Mouse (Mus musculus) embryonic stem cell, embryonic (primary cell): Measurements from ENCODE around the gene Cpm.

Source experiments
- CTCF ChIA-PET, 4 experiments: fragments of 300-600 bp in 2 of 4; fragments of 350-600 bp in 2 of 4; sonication (Branson Sonifier 250); formaldehyde crosslinking; loops; one replicate each; lab custom pipeline; 2022; ENCODE audit warnings: inconsistent platforms in 2 of 4; lab: Charles Lee
- POLR2A ChIA-PET, 4 experiments: fragments of 300-600 bp in 2 of 4; fragments of 350-600 bp in 2 of 4; sonication (Branson Sonifier 250); formaldehyde crosslinking; loops; one replicate each; lab custom pipeline; 2022; ENCODE audit warnings: antibody characterized with exemption in 4 of 4, inconsistent platforms in 1 of 4; lab: Charles Lee

The Cpm gene

DNA sequence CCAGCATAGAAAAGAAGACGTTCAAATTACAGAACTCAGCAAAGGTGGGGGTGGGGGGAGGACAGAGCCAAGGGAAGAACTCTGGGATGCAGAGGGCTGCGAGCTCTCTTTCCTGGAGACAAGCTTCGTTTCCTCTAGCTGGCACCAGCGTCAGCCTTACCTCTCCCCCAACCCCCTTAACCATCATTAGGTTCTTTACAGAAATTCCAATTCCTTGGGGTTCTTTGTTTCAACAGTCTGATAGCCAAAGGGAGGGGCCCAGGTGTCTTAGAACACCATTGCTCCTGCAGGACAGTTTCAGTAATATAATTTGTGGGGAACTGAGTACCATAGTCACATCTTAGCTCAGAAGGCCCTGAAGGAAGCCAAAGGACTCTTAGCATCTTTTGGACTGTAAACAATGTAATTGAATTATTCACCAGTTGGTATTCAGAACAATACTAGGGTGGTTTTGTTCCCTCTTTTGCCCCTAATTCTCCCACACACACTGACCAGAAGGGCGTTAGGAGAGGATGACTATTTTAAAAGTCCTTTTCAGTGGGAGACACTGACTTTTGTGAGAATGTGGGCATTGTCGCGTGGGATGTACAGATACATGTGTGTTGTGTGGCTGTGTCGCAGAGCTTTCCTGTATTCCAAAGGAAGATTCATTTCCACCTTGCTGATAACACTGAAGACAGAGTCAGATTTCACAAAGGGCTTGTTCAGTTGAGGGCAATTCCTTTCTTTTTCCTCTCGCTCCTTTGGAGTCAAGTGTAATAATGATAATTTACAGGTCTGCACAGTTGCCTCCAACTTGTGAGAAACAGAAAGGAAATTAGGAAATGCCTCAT, 8.7 kb downstream of the Cpm start:
- ChIA-PET CTCF (interaction anchor here (0.7 to 2.2 kb wide), 8 partner anchors 9 to 183 kb away, joined by 3 to 10 read pairs (median 4); partner anchors contain the start of gene Cpm (in 1 of the 4)), POLR2A (interaction anchor here in 2 of 4 experiments (0.7 to 1.1 kb wide), 3 partner anchors 8 to 25 kb away, joined by 3 to 4 read pairs (median 3); no protein-coding TSS in a partner anchor)

DNA sequence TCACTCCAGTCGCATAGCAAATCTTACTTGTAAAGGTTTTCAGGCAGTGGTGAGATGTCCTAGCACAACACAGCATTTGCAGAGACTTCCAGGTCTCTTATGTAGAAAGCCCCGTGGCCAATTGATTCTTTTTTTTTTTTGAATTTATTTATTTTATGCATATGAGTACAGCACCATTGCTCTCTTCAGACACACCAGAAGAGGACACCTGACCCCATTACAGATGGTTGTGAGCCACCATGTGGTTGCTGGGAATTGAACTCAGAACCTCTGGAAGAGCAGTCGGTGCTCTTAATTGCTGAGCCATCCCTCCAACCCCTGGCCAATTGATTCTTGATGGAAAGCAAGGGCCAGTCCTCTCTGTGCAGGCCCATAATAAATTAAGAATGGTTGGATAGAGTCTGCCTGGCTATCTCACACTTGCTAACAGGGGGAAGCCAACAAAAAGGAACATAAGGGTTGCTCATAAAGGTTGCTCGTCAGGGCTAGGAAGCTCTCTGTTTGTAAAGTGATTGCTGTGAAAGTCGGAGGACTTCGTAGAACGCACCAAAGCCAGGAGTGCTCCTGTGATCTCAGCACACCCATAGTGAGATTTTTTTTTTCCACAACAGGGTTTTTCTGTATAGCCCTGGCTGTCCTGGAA, 9.4 kb downstream of the Cpm start:
- ChIA-PET POLR2A (interaction anchor here in 3 of 4 experiments (0.9 to 1.9 kb wide), 6 partner anchors 9 to 495 kb away, joined by 3 to 17 read pairs (median 4); partner anchors contain the start of gene Cpm (in 2 of the 3)), CTCF (interaction anchor here in 2 of 4 experiments (1.2 to 2.2 kb wide), 4 partner anchors 9 to 184 kb away, joined by 4 to 6 read pairs (median 6); partner anchors contain the start of gene Cpm (in 2 of the 2))

DNA sequence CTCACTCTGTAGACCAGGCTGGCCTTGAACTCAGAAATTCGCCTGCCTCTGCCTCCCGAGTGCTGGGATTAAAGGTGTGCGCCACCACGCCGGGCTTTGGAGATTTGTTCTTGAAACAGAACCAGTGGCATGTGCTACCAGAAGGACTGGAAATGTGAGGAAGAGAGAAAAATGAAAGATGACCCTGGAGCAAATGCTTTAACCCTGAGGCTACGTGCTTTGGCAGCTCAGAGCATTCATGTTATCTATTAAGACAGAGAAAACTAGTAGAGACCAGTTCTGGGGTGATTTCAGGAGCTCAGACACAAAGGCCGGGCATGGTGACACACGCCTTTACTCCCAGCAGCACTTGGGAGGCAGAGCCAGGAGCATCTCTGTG, 9.9 kb downstream of the Cpm start:
- CTCF ChIA-PET = interaction anchor here in 3 of 4 experiments (0.6 to 2.2 kb wide), 4 partner anchors 10 to 193 kb away, joined by 4 to 6 read pairs (median 5); partner anchors contain the start of gene Cpm (in 2 of the 3)
- POLR2A ChIA-PET = interaction anchor here in 3 of 4 experiments (0.6 to 1.9 kb wide), 13 partner anchors 10 to 503 kb away, joined by 3 to 17 read pairs (median 4); partner anchors contain the start of genes Cpm (in 2 of the 3) and Mdm1 (in 1 of the 3)

DNA sequence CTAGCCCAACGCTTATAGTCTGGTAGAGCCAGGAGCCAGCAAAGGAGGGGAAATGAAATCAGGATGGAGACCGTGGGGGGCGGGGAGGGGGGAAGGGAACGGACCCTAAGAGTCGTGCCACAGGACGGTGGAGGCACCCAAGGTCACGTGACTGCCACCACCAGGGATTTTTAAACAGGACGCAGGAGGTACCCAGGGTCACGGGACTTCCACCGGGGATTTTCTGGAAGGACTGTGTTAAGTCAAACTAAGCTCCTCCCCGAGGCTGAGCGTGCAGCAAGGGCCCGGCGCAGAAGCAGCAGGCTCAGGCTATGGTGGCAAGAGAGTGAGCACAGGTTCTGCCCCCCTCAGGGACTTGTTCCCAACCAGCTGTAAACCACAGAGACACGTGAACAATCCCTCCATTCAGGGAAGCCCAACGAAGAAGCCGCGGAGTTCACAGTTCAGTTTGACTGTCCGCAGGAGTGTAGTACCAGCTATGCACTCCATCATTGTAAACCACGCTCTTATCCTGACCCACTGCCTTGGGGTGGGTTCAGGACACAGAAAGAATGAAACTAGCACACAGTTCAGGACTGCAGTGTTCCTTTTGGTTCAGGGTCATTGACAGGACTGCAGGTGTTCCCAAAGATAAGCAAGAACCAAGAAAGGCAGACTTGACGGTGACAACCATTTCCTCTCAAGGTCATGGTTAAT, 10.7 kb downstream of the Cpm start:
- CTCF ChIA-PET = interaction anchor here (0.6 to 2.2 kb wide), 7 partner anchors 11 to 193 kb away, joined by 3 to 6 read pairs (median 4); partner anchors contain the start of gene Cpm (in 2 of the 4)
- POLR2A ChIA-PET = interaction anchor here (0.6 to 1.9 kb wide), 20 partner anchors 8 to 720 kb away, joined by 3 to 17 read pairs (median 4); partner anchors contain the start of genes Cpm (in 2 of the 4) and Mdm1 (in 1 of the 4)

DNA sequence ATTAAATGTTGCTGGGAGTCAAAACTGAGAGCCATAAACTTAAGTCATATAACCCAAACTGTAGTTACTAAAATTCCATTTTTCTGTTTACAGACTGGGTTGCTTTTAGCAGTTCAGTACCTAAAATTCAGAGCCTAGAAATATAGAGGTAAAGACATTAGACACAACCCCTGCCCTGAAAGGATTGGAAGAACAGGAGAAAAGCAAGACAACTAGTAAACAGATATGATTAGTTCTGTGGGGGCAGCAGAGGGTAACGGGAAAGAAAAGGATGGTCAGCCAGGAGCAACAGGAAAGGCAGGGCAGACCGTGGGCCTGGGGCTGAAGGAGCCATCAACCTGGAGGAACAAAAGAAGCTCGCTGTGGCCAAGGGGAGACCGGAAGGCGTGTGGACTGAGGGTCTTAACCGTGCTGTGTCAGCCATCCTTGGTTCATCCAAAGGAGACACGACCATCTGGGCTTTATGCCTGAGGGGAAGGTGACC, 11.3 kb downstream of the Cpm start:
- CTCF ChIA-PET = interaction anchor here in 2 of 4 experiments (0.6 to 1.6 kb wide), 2 partner anchors 11 to 125 kb away, joined by 3 to 6 read pairs; partner anchors contain the start of gene Cpm (in 1 of the 2)
- POLR2A ChIA-PET = interaction anchor here in 3 of 4 experiments (0.6 to 1.9 kb wide), 11 partner anchors 7 to 720 kb away, joined by 3 to 17 read pairs (median 4); partner anchors contain the start of gene Cpm (in 2 of the 3)

DNA sequence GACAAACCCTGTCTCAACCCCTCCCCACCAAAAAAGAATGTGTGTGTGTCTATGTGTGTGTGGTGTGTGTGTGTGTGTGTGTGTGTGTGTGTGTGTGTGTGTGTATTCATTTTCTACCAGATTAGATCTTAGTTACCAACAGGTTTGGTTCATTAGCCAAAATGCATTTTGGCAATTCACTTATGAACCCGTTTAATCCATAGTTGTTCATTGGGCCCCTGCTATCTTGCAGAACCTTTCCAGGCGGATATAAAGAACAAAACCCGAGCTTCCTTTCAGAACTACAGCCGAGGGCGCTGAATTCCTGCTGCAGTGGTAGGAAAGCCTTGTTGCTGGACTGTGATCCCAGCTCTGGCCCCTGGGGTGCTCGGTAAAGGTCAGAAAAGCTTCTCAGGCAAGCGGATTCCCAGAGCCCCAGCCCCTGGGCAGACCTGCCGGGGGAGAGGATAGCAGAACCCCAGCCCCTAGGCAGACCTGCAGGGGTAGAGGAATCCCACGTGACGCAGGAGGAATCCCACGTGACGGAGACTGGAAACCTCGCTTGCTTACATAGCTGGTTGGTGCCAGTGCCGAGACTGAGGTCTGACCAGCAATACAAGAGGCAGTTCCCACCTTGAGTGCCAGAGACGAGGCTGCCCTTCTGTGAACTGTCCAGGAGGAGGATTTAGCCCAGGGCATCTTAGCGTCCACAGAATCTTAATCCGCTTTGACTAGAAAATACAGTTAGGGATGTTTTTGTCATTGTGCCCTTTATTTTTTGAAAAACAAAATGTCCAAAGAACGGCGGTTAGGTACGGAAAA, 12.3 kb downstream of the Cpm start:
- ChIA-PET POLR2A (interaction anchor here in 2 of 4 experiments (0.7 to 1.5 kb wide), 5 partner anchors 12 to 1401 kb away, joined by 3 to 5 read pairs (median 3); partner anchors contain the start of gene Cpm (in 1 of the 2)), CTCF (interaction anchor here in 1 of 4 experiments (0.6 kb wide), 1 partner anchor 489 kb away, joined by 3 read pairs; no protein-coding TSS in a partner anchor)

DNA sequence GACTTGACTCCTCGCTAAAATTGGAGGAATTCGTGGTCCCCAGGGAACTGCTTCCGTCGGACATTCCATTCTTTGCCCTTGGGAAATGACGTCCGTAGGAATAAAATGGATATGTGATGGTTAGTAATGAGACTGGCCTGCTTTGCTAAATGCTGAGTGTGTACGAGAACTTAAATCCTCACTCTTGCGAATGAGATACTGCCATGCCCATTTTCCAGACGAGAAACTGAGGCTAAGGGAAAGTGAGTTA, 12.8 kb downstream of the Cpm start:
- CTCF ChIA-PET = interaction anchor here in 1 of 4 experiments (0.6 kb wide), 1 partner anchor 490 kb away, joined by 3 read pairs; no protein-coding TSS in a partner anchor
- POLR2A ChIA-PET = interaction anchor here in 2 of 4 experiments (0.7 to 1.5 kb wide), 5 partner anchors 13 to 67 kb away, joined by 3 to 5 read pairs (median 3); partner anchors contain the start of gene Cpm (in 1 of the 2)

DNA sequence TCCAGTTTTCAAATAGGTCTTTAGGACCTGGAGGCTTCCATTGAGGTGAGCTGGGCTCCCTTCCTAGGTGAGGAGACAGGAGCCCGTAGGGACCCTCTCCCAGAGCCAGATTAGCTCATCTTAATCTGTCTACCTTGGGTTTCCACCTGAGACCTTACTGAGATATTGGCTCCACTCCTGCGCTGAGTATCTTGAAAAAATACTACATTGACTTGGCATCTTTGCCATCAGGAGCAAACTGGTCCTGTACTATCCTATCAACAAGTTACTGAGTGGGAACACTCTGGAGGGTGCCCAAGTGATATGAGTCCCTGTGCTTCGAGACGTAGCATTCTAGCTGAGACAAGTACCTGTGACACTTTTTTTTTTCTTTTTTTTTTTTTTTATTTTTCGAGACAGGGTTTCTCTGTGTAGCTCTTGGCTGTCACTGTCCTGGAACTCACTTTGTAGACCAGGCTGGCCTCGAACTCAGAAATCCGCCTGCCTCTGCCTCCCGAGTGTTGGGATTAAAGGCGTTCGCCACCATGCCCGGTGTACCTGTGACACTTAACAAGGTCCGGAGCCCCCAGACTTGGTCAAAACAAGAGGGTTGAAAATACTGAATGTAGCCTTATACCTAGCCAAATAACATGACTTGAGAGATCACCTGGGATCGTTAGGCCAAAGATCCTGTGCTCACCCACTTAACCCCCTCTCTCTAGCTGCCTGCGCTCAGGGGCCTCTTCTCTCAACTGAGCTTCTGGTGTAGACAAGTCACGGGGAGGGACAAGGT, 13.4 kb downstream of the Cpm start:
- ChIA-PET POLR2A (interaction anchor here in 3 of 4 experiments (0.6 to 1.5 kb wide), 7 partner anchors 20 to 67 kb away, joined by 3 to 4 read pairs (median 3); no protein-coding TSS in a partner anchor), CTCF (interaction anchor here in 1 of 4 experiments (0.6 to 1.2 kb wide), 2 partner anchors 88 to 127 kb away, joined by 3 to 4 read pairs; no protein-coding TSS in a partner anchor)

DNA sequence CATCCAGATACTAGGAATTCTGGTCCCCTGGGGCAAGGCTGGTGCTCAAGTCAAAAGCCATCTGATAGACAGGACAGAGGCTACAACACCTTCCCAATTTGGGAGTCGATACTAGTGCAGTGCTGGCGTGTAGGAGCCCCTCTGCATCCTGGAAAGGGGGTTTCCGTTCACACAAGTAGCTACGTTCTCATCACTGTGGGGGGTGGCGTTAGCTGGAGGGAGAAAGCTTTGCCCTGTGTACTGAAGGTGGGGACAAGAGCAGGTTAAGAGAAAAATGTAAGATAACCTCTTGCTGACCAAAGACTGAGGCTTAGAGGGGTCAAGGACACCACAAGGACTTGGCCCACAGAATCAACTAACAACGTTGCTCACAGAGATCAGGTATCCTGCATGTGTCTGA, 14.0 kb downstream of the Cpm start:
- ChIA-PET CTCF (interaction anchor here in 1 of 4 experiments (0.6 to 1.2 kb wide), 2 partner anchors 88 to 128 kb away, joined by 3 to 4 read pairs; no protein-coding TSS in a partner anchor), POLR2A (interaction anchor here in 3 of 4 experiments (0.6 to 1.5 kb wide), 6 partner anchors 19 to 68 kb away, joined by 3 to 4 read pairs (median 3); no protein-coding TSS in a partner anchor)

DNA sequence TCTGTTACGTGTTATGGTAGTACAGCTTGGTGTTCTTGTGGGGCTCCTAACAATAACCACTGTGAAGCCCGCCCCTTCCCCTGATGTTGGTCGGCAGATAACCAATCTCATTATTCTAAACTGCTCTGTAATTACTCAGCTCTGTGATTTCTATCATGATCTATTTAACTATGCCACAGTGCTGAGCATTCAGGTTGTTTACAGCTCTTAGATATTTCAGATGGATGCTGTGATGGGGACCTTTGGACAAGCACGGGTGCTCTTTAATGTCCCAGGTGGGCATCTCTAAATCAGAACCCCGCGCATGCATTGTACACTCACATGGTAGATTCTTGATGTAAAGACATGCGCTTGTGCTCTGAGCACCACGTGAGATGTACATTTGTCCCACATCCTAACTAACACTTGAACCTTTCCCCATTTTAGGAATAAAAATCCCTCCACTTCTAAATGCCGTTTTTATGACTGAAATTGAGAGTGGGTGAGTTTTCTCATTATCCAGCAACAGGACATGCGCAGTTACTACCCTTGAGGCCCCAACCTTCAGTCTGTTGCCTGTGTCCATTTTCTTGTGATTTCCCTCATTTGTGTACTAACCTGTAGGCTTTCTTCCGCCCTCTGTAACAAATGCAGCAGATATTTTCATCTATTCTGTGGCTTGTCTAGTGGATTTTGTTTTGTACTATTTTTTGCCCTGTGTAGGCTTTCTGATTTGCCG, 14.6 kb downstream of the Cpm start:
- POLR2A ChIA-PET = interaction anchor here in 3 of 4 experiments (0.8 to 1.5 kb wide), 5 partner anchors 19 to 69 kb away, joined by 3 to 4 read pairs (median 3); no protein-coding TSS in a partner anchor
- CTCF ChIA-PET = interaction anchor here in 1 of 4 experiments (1.2 kb wide), 1 partner anchor 128 kb away, joined by 3 read pairs; no protein-coding TSS in a partner anchor

DNA sequence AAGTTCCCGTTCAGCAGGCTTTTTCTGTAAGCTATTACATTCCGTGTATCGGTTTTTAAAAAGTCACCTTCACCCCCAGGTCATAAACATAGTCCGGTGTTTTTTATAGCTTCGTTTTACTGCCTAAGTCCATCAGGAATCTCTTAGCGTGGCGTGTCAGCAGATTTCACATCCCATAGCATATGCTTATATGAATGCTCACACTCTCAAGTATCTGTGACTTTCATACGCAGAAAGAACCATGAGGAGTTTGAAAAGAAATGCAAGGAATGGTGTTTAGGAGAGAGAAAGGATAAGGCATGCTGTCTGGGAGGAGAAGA, 15.1 kb downstream of the Cpm start:
- ChIA-PET POLR2A (interaction anchor here in 1 of 4 experiments (1.2 to 1.5 kb wide), 2 partner anchors 18 to 32 kb away, joined by 3 to 4 read pairs; no protein-coding TSS in a partner anchor), CTCF (no interaction called here)

DNA sequence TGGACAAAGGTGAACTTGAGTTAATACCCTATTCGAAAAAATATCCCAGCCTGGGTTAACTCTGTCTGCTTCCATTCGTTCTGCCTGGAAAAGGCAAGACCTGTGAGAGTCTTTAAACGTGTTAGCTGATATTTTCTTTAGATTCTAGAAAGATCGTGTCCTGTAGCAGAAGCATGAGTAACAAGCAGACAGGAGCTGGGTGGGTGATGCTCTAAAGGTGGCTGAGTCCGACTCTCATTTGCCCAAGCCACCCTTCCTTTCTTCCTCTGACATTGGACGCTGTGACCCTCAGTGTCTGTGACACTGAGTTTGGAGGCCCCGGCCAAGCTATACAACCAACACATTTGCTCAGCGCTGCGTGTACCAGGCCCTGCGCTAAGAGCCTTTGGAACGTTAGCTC, 15.5 kb downstream of the Cpm start:
- CTCF ChIA-PET = no interaction called here
- POLR2A ChIA-PET = interaction anchor here in 1 of 4 experiments (0.8 kb wide), 1 partner anchor 11 kb away, joined by 3 read pairs; no protein-coding TSS in a partner anchor

DNA sequence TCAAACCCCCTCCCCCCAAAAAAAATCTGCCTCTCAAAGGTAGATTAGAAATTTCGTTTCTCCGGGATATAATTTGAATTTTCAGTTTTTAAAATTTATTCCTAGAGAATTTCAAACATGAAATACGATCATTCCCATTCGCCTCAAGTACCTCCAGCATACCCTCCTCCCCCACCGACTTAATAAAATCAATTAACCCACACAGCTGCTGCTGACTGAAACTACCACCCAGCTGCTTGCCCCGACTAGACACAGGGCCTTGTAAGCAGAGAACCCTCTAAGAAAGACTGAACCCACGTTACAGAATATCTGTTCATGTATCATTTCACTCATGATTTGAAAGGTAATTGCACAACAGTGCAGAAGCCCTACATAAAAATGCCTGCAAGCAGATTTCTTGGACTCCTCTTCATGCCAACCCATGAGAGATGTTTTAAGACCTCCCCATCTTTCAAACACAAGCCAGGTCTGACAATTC, 16.2 kb downstream of the Cpm start:
- ChIA-PET CTCF (no interaction called here), POLR2A (interaction anchor here in 1 of 4 experiments (0.8 kb wide), 1 partner anchor 11 kb away, joined by 3 read pairs; no protein-coding TSS in a partner anchor)

DNA sequence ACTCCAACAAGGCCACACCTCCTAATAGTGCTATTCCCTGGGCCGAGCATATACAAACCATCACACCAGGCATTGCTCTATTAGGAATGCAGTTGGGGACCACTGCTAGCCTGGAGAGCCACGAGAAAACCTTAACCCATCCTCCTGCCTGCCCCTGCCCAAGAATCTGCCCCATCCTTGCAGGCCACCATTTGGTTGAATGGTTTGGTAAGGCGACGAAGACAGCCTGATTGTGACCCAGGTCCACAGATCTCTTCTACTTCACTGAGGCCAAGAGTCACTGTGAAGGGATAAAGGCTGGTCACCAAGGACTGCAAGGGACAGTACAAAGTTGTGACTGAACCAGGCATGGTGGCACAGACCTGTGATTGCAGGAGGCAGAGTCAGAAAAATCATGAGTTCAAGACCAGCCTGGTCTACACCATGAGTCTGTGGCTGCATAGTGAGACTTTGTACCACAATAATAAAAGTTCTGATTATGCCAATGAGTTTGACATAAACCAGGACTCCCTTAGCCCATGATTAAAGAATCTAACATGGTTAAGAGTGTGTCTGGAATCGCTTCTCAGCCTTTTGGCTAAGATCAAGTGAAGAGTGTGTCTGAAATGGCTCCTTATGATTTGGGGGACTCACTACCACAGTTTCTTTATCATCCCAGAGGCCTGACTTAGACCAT, 17.3 kb downstream of the Cpm start:
- CTCF ChIA-PET = no interaction called here
- POLR2A ChIA-PET = interaction anchor here in 1 of 4 experiments (1.5 to 2.2 kb wide), 2 partner anchors 16 to 17 kb away, joined by 4 to 6 read pairs; partner anchors contain the start of gene Cpm
